Mouse (Mus musculus) MEL (cell line): ENCODE results near the gene Tenm3. TPM values are rescaled to one million over a fixed set of nuclear protein-coding genes. Genes with fewer than 3 reads are reported as not detected.

Experiments
- DNase-seq: peaks from one replicate; pipeline ENCODE4 v3.0.0; 2011; ENCODE audit warnings: low read depth, low spot score
- H3K27ac ChIP-seq: 2 replicates; pipeline ENCODE4 v1.5.1; 2012; ENCODE audit warnings: low read depth, mild to moderate bottlenecking, control low read depth, low read length, moderate library complexity; ENCODE audit not compliant: control insufficient read depth
- H3K27me3 ChIP-seq, 2 experiments: fragments of 150-350 bp in 1 of 2; sonication (generic) in 1 of 2; 2 replicates each; pipeline ENCODE4 v1.6.1; 2012; ENCODE audit warnings: low read length in 2 of 2, mild to moderate bottlenecking in 2 of 2, improper control_type of control experiment in 1 of 2, moderate library complexity in 1 of 2; ENCODE audit not compliant: insufficient read depth in 2 of 2, control insufficient read depth in 1 of 2
- H3K36me3 ChIP-seq, 2 experiments: 2 replicates each; pipeline ENCODE4 v1.6.1; 2012 to 2014; ENCODE audit warnings: low read length in 2 of 2, improper control_type of control experiment in 1 of 2, inconsistent platforms in 1 of 2, mild to moderate bottlenecking in 1 of 2; ENCODE audit not compliant: insufficient read depth in 2 of 2, control insufficient read depth in 1 of 2
- H3K4me1 ChIP-seq, 2 experiments: fragments of 150-350 bp in 1 of 2; sonication (generic) in 1 of 2; 2 replicates each; pipeline ENCODE4 v1.6.1; 2012; ENCODE audit warnings: low read length in 2 of 2, improper control_type of control experiment in 1 of 2, mild to moderate bottlenecking in 1 of 2; ENCODE audit not compliant: insufficient read depth in 2 of 2, control insufficient read depth in 1 of 2
- H3K4me3 ChIP-seq, 2 experiments: fragments of 150-350 bp in 1 of 2; sonication (generic) in 1 of 2; 2 replicates each; pipeline ENCODE4 v1.5.1; 2012; ENCODE audit warnings: low read depth in 2 of 2, low read length in 2 of 2, mild to moderate bottlenecking in 2 of 2, moderate library complexity in 2 of 2, control low read depth in 1 of 2, improper control_type of control experiment in 1 of 2; ENCODE audit not compliant: control insufficient read depth in 1 of 2, insufficient read depth in 1 of 2
- H3K79me2 ChIP-seq: 2 replicates; pipeline ENCODE4 v1.6.1; 2012; ENCODE audit warnings: mild to moderate bottlenecking, low read length, moderate library complexity; ENCODE audit not compliant: control insufficient read depth, poor library complexity, insufficient read depth
- H3K9ac ChIP-seq: 2 replicates; pipeline ENCODE4 v1.6.1; 2012; ENCODE audit warnings: low read depth, mild to moderate bottlenecking, control low read depth, low read length, moderate library complexity; ENCODE audit not compliant: control insufficient read depth, poor library complexity, severe bottlenecking
- H3K9me3 ChIP-seq: fragments of 150-350 bp; sonication (generic); replicated peaks from 2 replicates; pipeline ENCODE4 v1.6.1; 2012; ENCODE audit warnings: mild to moderate bottlenecking, low read length, improper control_type of control experiment, moderate library complexity; ENCODE audit not compliant: insufficient read depth
- BHLHE40 ChIP-seq: IDR thresholded peaks from 2 replicates; pipeline ENCODE4 v1.6.1; 2012; ENCODE audit warnings: low read depth, mild to moderate bottlenecking, inconsistent platforms, low read length, improper control_type of control experiment, borderline replicate concordance
- E2F4 ChIP-seq: IDR thresholded peaks from 2 replicates; pipeline ENCODE4 v1.6.1; 2011; ENCODE audit warnings: low read depth, low read length, improper control_type of control experiment, borderline replicate concordance
- ELF1 ChIP-seq: IDR thresholded peaks from 2 replicates; pipeline ENCODE4 v1.6.1; 2014; ENCODE audit warnings: low read depth, mild to moderate bottlenecking, inconsistent platforms, low read length, improper control_type of control experiment, moderate library complexity
- EP300 ChIP-seq, 2 experiments: IDR thresholded peaks; 2 replicates each; pipeline ENCODE4 v1.6.1; 2011; ENCODE audit warnings: improper control_type of control experiment in 2 of 2, low read length in 2 of 2, low read depth in 1 of 2, mild to moderate bottlenecking in 1 of 2
- ETS1 ChIP-seq: IDR thresholded peaks from 2 replicates; pipeline ENCODE4 v1.6.1; 2012; ENCODE audit warnings: low read depth, mild to moderate bottlenecking, inconsistent platforms, low read length, improper control_type of control experiment, moderate library complexity
- GABPA ChIP-seq: IDR thresholded peaks from 2 replicates; pipeline ENCODE4 v1.6.1; 2012; ENCODE audit warnings: low read depth, mild to moderate bottlenecking, inconsistent platforms, low read length, improper control_type of control experiment, moderate library complexity
- GATA1 ChIP-seq: IDR thresholded peaks from 2 replicates; pipeline ENCODE4 v1.6.1; 2011; ENCODE audit warnings: low read depth, low read length, improper control_type of control experiment
- HCFC1 ChIP-seq: IDR thresholded peaks from 2 replicates; pipeline ENCODE4 v1.6.1; 2012; ENCODE audit warnings: low read depth, mild to moderate bottlenecking, inconsistent platforms, low read length, improper control_type of control experiment, moderate library complexity
- KAT2A ChIP-seq: conservative IDR thresholded peaks from 2 replicates; pipeline ENCODE4 v1.6.1; 2012; ENCODE audit warnings: low read depth, low read length, improper control_type of control experiment, inconsistent platforms
- MAFK ChIP-seq: IDR thresholded peaks from 2 replicates; pipeline ENCODE4 v1.6.1; 2011; ENCODE audit warnings: low read depth, mild to moderate bottlenecking, low read length, improper control_type of control experiment, borderline replicate concordance
- MAX ChIP-seq: IDR thresholded peaks from 2 replicates; pipeline ENCODE4 v1.6.1; 2011; ENCODE audit warnings: low read length, improper control_type of control experiment
- MXI1 ChIP-seq: IDR thresholded peaks from 2 replicates; pipeline ENCODE4 v1.6.1; 2011; ENCODE audit warnings: mild to moderate bottlenecking, low read depth, low read length, improper control_type of control experiment
- MYB ChIP-seq: IDR thresholded peaks from 2 replicates; pipeline ENCODE4 v1.6.1; 2011; ENCODE audit warnings: mild to moderate bottlenecking, low read depth, low read length, improper control_type of control experiment
- NRF1 ChIP-seq: IDR thresholded peaks from 2 replicates; pipeline ENCODE4 v1.6.1; 2014; ENCODE audit warnings: low read depth, mild to moderate bottlenecking, inconsistent platforms, low read length, improper control_type of control experiment, moderate library complexity; ENCODE audit not compliant: poor library complexity, insufficient read depth, severe bottlenecking
- POLR2AphosphoS5 ChIP-seq: IDR thresholded peaks from 2 replicates; pipeline ENCODE4 v1.6.1; 2012; ENCODE audit warnings: low read depth, borderline replicate concordance, mild to moderate bottlenecking, inconsistent platforms, low read length, moderate library complexity, mixed read lengths
- SIN3A ChIP-seq: IDR thresholded peaks from 2 replicates; pipeline ENCODE4 v1.6.1; 2012; ENCODE audit warnings: low read length, improper control_type of control experiment, inconsistent platforms
- TAL1 ChIP-seq: IDR thresholded peaks from 2 replicates; pipeline ENCODE4 v1.6.1; 2012; ENCODE audit warnings: mild to moderate bottlenecking, inconsistent platforms, low read length, moderate library complexity, mixed read lengths
- UBTF ChIP-seq: IDR thresholded peaks from 2 replicates; pipeline ENCODE4 v1.6.1; 2012; ENCODE audit warnings: low read depth, mild to moderate bottlenecking, inconsistent platforms, low read length, improper control_type of control experiment, moderate library complexity, borderline replicate concordance; ENCODE audit not compliant: insufficient read depth
- ZC3H11A ChIP-seq: IDR thresholded peaks from 2 replicates; pipeline ENCODE4 v1.6.1; 2012; ENCODE audit warnings: low read depth, mild to moderate bottlenecking, inconsistent platforms, low read length, improper control_type of control experiment
- ZMIZ1 ChIP-seq: IDR thresholded peaks from 2 replicates; pipeline ENCODE4 v1.6.1; 2012; ENCODE audit warnings: low read depth, mild to moderate bottlenecking, inconsistent platforms, low read length, improper control_type of control experiment, moderate library complexity
- ZNF384 ChIP-seq: IDR thresholded peaks from 2 replicates; pipeline ENCODE4 v1.6.1; 2012; ENCODE audit warnings: low read depth, mild to moderate bottlenecking, inconsistent platforms, low read length, improper control_type of control experiment
- polyA plus RNA-seq, 2 experiments: library from polyadenylated mRNA; stranded (reverse) in 1 of 2; unstranded in 1 of 2; fragments of >175 nt in 1 of 2; fragments of >200 nt in 1 of 2; gene quantifications; 2 replicates each; pipeline versions ENCODE4 v1.2.1 to v1.2.4; 2012; ENCODE audit warnings: low replicate concordance in 2 of 2, low read depth in 1 of 2; ENCODE audit not compliant: insufficient read length in 2 of 2, insufficient read depth in 1 of 2, missing spikeins in 1 of 2
- total RNA-seq: library from RNA; depleted of rRNA; stranded (reverse); fragments of 300-350 nt; gene quantifications from 2 replicates; pipeline ENCODE4 v1.2.3, GENCODE M21; 2012

Gene Tenm3
- total and polyA plus RNA-seq, 3 experiments, result not detected

DNA sequence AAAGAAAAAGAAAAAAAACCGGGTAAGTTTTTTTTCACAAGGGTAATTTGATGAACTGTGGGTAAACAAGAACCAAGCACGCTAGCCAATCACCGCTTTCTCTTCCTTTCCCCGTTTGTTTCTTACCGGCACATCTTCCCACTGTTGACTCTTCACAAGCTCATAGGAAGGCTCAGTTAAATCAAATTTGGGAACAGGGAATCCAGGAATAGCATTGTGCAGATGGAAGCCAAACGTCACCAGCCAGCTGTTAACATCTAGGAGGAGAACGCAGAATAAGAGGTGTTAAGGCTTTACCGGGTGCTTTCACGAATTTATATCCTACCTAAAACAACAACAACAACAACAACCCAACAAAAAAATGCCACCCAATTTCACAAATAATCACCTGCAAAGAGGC lies 611.9 kb downstream of the Tenm3 start:
- no peaks in the 10 kb centered on the region for H3K27me3 ChIP-seq
- no peak overlapping the region for H3K4me3 ChIP-seq
- DNase-seq, result no peak
- H3K4me1 ChIP-seq, result no peaks in the 10 kb centered on the region
- H3K36me3 ChIP-seq, result no peaks in the 10 kb centered on the region
- TF ChIP-seq MYB, result no peak
- TF ChIP-seq POLR2AphosphoS5, result no peak
- no peak for TF ChIP-seq TAL1
- TF ChIP-seq MAFK, result no peak
- no peak for TF ChIP-seq MAX
- no peak for TF ChIP-seq ELF1
- no peak for TF ChIP-seq KAT2A
- no peak for TF ChIP-seq GABPA
- no peak for TF ChIP-seq E2F4
- H3K27ac ChIP-seq, result no peak overlapping the region
- no peaks in the 10 kb centered on the region for H3K9me3 ChIP-seq
- no peak overlapping the region for H3K9ac ChIP-seq
- H3K79me2 ChIP-seq, result no peaks in the 10 kb centered on the region

DNA sequence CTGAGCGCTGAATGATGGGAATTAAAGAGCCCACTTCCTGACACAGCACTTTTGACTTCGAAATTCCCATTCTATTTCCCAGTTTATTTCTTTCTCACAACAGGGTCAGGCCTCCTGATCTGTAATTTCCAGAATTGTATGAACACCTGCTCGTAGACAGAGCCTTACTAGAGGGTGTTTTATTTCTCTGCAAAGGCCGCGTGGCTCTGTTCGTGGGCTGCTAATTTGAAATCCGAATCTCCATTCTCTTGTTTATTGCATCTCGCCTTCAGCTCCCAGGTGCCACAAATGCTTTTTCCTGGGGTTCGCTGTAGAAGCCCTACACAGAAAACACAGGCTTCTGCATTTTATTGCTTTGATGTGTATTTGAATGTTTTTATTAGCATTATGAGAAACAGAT lies 612.4 kb downstream of the Tenm3 start:
- H3K27ac ChIP-seq, result no peak overlapping the region
- TF ChIP-seq MXI1, result no peak
- no peak for TF ChIP-seq ETS1
- TF ChIP-seq BHLHE40, result no peak
- no peak for TF ChIP-seq GATA1
- TF ChIP-seq NRF1, result no peak
- TF ChIP-seq UBTF, result no peak
- no peak for TF ChIP-seq KAT2A
- no peak for TF ChIP-seq ZNF384
- TF ChIP-seq EP300 (IDR thresholded peaks at IDR 0.05; ENCODE audit: low read depth in 1 of 2, low read length in 2 of 2), result no peak
- no peak for TF ChIP-seq ZC3H11A
- no peak for TF ChIP-seq GABPA
- TF ChIP-seq ZMIZ1, result no peak
- TF ChIP-seq SIN3A, result no peak
- no peak for TF ChIP-seq HCFC1
- TF ChIP-seq, all 39 proteins: peak for 0
- H3K79me2 ChIP-seq, result no peaks in the 10 kb centered on the region
- H3K4me1 ChIP-seq, result no peaks in the 10 kb centered on the region
- H3K9ac ChIP-seq, result no peak overlapping the region
- no peaks in the 10 kb centered on the region for H3K36me3 ChIP-seq
- no peak for DNase-seq
- H3K27me3 ChIP-seq, result no peaks in the 10 kb centered on the region
- no peaks in the 10 kb centered on the region for H3K9me3 ChIP-seq
- H3K4me3 ChIP-seq, result no peak overlapping the region
